Mouse (Mus musculus) embryonic fibroblast, embryonic 13.5 days (primary cell): ENCODE results near the gene Dnmt3l. TPM values are rescaled to one million over a fixed set of nuclear protein-coding genes. Genes with fewer than 3 reads are reported as not detected.
"Not testable (repeated sequence)": the region's sequence is repeated elsewhere in the genome, so short reads cannot be mapped to it uniquely, and the experiment has no call there.

Experiments used
- H3K27ac ChIP-seq: 2 replicates; pipeline ENCODE4 v1.5.1; 2012; ENCODE audit warnings: low read length, control low read depth, inconsistent platforms; ENCODE audit not compliant: insufficient read depth
- H3K4me1 ChIP-seq: 2 replicates; pipeline ENCODE4 v1.6.1; 2011; ENCODE audit warnings: low read length; ENCODE audit not compliant: control insufficient read depth, insufficient read depth
- H3K4me3 ChIP-seq: 2 replicates; pipeline ENCODE4 v1.5.1; 2011; ENCODE audit warnings: mild to moderate bottlenecking, control low read depth, low read length; ENCODE audit not compliant: insufficient read depth
- CTCF ChIP-seq: IDR thresholded peaks from 2 replicates; pipeline ENCODE4 v1.5.1; 2011; ENCODE audit warnings: mild to moderate bottlenecking, control low read depth, low read length, moderate library complexity, borderline replicate concordance; ENCODE audit not compliant: insufficient read depth
- POLR2A ChIP-seq: IDR thresholded peaks from 2 replicates; pipeline ENCODE4 v1.6.1; 2011; ENCODE audit warnings: low read depth, mild to moderate bottlenecking, control low read depth, low read length, moderate library complexity
- polyA plus RNA-seq: library from polyadenylated mRNA; stranded (reverse); fragments of >200 nt; gene quantifications from 2 replicates; pipeline ENCODE4 v1.2.4, GENCODE M21; 2011; ENCODE audit warnings: low read depth; ENCODE audit not compliant: missing spikeins, insufficient read length

Gene Dnmt3l
- polyA plus RNA-seq, 1 experiment = 1.6 TPM

DNA sequence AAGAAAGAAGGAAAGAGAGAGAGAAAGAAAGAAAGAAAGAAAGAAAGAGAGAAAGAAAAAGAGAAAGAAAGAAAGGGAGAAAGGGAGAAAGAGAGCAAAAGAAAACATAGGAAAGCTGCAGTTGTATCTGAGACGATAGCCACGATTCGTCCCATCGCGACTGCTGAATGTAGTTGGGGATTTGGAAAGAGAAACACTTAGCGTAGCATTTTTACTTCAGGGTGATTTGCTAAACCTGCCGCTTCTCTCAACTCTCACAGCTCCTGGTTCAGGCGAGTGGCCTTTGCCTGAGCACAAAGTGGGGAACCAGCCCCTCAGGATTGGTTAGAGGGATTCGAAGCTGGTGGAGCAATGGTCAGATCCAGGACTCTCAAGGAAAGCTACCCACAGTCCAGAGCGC is 31.4 kb upstream of the Dnmt3l start:
- Histone ChIP-seq H3K4me3 (peak overlapping the region; percentile 5; the same call in 1 of the 2 replicates), H3K4me1 (peaks cover 2% of the 10 kb centered on the region; the same call in 1 of the 2 replicates), H3K27ac (no peak overlapping the region)
- TF ChIP-seq CTCF = no peak
- TF ChIP-seq POLR2A = no peak

DNA sequence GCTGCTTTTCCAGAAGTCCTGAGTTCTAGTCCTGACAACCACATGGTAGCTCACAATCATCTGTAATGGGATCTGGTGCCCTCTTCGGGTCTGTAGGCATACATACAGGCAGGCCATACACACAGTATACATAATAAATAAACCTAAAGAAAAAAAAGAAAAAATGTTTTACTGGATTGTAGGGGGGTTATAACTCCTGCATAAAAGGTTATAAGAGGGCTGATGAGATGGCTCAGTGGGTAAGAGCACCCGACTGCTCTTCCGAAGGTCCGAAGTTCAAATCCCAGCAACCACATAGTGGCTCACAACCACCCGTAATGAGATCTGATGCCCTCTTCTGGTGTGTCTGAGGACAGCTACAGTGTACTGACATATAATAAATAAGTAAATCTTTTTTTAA is 30.6 kb upstream of the Dnmt3l start:
- H3K27ac ChIP-seq, H3K4me1 ChIP-seq, H3K4me3 ChIP-seq: not testable (repeated sequence)

DNA sequence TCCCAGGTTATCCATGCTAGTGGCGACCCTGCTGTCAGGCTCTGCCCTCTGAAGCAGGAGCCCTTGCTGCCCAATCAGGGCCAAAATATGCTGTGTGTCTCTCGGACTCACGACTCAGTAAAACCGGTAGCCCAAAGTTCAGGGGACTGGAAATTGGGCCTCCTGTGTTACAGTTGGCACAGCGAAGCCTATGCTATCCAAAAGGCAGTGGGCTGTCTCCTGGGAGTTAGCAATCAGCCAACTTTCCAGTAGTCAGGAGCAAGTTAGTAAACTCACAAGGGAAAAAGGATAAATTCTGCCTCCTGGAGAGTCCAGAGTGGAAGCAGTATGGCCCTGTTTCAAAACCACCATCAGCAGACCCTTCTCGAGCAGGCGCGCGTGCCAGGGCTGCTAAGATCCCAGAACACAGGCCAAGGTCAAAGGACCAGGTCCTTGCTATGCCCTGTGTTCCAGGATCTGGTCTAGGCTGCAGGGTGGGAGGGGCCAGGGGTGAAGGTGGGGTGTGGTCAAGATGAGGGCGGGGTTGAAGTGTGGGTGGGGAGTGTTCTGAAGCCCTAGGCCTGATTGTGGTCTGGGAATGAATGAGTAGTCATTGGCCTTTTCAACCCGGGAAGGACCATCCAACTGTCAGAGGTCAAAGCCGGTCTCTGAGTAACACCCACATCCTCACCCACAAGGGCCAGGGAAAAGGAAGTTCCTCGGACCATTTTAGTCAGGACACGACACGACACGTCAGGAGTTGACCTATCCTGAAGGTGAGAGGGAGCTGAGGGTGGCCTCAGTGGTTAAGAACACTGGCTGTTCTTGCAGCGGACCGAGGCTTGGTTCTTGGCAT is 28.9 kb upstream of the Dnmt3l start:
- TF ChIP-seq POLR2A = no peak
- no peak for TF ChIP-seq CTCF
- no peak overlapping the region for H3K27ac ChIP-seq
- no peaks in the 10 kb centered on the region for H3K4me1 ChIP-seq
- no peak overlapping the region for H3K4me3 ChIP-seq

DNA sequence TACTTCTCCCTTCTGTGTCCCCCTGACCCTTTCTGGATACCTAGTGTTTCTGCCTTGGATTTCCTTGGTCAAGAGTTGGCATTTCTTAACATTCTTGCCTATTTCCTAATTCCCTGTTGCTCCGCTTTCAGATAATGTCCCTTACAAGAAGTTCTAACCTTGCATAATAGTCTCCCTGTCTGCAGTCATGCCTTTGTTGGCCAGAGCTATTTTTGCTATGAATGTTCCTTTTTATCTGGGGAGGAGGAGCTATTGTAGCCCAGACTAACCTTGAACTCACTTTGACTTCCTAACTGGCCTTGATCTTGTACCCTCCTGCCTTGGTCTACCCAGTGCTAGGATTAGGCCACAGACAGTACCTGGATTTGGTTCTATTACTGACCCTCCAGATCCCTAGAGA is 26.3 kb upstream of the Dnmt3l start:
- TF ChIP-seq POLR2A = no peak
- Histone ChIP-seq H3K4me1 (no peaks in the 10 kb centered on the region), H3K27ac (no peak overlapping the region), H3K4me3 (no peak overlapping the region)

DNA sequence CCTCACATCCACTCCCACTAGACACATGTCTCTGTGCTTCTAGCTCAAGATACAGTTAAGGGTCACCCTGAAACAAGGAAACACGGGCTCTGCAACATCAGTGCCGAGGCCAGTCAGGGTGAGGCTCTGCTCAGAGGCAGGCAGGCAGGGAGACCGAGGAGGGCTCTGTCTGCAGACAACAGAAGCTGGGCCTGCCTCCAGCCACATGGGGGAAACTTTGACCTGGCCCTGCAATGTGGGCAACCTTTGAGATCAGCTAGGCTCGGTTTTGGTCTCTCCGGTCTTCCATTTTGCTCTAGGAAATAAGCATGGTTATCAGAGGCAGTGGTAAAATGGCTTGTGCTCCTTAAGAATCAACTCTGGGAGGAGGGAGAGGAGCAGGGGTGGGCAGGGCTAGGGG is 25.4 kb upstream of the Dnmt3l start:
- no peak for TF ChIP-seq POLR2A
- TF ChIP-seq CTCF = no peak
- Histone ChIP-seq H3K4me1 (no peaks in the 10 kb centered on the region), H3K27ac (no peak overlapping the region), H3K4me3 (no peak overlapping the region)

DNA sequence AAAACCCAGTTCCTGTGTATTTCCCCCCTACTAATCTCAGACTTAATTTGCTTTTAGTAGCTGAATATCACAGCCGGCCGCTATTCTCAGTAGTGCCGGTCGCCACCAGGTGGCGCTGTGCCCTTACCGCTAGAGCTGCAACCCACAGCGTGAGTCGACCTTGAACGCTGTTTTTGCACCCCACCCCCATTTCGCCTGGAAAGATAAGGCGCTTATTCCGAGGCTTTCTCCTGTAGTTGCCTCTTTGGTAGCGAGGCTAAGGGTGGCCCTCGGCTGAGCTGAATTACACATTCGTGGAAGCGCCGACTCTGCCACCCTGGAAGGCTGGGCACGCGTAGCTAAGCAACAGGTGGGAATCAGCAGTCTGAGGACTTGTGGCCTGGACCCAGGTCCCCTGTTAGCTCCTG is 22.9 kb upstream of the Dnmt3l start:
- TF ChIP-seq CTCF = peak; percentile 95
- TF ChIP-seq POLR2A = no peak
- Histone ChIP-seq H3K4me3 (no peak overlapping the region), H3K27ac (no peak overlapping the region)

DNA sequence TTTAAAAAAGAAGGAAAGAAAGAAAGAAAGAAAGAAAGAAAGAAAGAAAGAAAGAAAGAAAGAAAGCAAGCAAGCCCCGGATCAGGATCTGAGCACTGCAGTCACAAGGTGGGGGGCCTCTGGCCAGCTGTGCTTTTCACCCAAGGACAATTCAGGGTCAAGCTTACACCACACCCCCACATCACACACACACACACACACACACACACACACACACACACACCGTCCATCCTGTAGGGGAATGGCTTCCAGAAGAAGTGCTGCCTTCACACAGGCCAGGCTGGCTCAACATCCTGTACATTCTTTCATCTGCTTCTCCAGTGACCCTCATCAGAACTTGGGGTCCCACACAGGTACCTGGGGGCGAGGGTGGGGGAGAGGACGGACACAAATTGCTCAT is 22.5 kb upstream of the Dnmt3l start:
- H3K4me3 ChIP-seq = no peak overlapping the region
- no peaks in the 10 kb centered on the region for H3K4me1 ChIP-seq
- TF ChIP-seq CTCF = no peak
- no peak for TF ChIP-seq POLR2A
- H3K27ac ChIP-seq = no peak overlapping the region

More for the DNA sequence above, 22.9 kb upstream of the Dnmt3l start:
- H3K4me1 ChIP-seq = no peaks in the 10 kb centered on the region

- H3K4me1 ChIP-seq, H3K4me3 ChIP-seq, H3K27ac ChIP-seq: not testable (repeated sequence)
These were observed 21.8 kb upstream of the Dnmt3l start for GRCm38 (mm10) chr10:78019984-78020383.

GRCm38 (mm10) chr10:78025453-78025852 is 16.3 kb upstream of the Dnmt3l start:
- not testable (repeated sequence) for H3K4me3 ChIP-seq, H3K27ac ChIP-seq, H3K4me1 ChIP-seq

GRCm38 (mm10) chr10:78028129-78028528 is 13.6 kb upstream of the Dnmt3l start:
- Histone ChIP-seq H3K4me1 (no peaks in the 10 kb centered on the region), H3K4me3 (no peak overlapping the region), H3K27ac (no peak overlapping the region)
- peak; percentile 41; the same call in 1 of the 2 replicates for TF ChIP-seq CTCF
- TF ChIP-seq POLR2A = no peak

DNA sequence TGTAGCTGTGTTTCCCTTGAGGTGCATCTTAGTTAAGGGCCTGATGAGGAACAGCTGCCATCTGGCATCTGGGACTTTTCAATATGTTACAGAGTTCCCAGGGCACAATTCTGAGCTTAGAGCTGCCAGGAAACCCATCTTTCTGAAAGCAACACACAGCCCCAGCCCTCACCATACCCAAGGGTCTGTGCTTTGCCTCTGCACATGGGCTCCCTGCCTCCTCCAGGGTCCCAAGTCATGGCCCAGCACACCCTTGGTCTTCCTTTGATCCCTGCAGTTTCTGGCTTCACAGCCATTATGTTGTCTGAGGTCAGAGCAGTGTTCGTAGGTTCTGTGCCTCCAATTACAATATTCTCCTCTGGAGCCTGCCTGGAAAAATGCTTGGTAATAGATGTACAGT is 12.7 kb upstream of the Dnmt3l start:
- no peaks in the 10 kb centered on the region for H3K4me1 ChIP-seq
- no peak overlapping the region for H3K4me3 ChIP-seq
- TF ChIP-seq CTCF = no peak
- no peak for TF ChIP-seq POLR2A
- H3K27ac ChIP-seq = no peak overlapping the region
